Mouse (Mus musculus): Measurements from ENCODE around the gene Rtl6.

Rtl6 gene

DNA sequence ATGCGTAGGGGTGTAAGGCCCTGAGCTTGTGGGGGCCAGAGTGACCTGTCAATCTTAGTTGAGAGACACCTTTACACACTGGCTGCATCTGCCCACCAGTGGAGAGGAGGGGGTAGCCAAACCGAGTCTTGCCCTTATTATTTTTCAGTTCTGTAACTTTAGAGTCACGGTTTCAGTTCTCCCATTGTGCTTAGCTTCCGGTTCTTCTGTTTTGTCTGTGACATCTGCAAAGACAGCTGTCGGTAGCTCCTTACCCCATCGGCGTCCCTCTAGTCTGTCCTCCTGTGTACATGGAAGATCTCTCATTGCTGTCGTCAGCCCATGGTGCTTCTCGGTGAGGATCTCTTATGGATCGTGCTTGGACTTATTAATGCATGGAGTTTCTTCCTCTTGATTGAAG, 20.5 kb downstream of the Rtl6 start:
- no peak for DNase-seq (ENCODE audit: low read depth)

DNA sequence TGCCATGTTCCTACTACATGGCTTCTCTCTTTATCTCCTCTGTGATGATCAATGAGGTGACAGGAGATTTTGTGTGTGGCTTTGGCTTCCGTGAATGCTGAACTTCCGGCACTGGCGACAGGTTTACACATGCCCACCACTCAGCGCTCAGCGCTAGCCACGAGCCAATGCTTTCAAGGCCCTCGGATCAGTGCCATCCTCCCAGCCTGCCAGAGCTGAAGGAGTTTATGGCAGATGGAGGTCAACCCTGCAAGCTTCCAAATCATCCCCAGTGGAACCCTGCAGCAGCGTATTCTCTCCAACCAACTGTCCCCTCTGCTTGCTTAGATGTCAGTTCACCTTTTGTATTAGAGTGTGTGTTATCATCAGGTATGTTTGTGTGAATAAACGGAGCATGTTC, 21.0 kb downstream of the Rtl6 start:
- DNase-seq (ENCODE audit: low read depth) = no peak

DNA sequence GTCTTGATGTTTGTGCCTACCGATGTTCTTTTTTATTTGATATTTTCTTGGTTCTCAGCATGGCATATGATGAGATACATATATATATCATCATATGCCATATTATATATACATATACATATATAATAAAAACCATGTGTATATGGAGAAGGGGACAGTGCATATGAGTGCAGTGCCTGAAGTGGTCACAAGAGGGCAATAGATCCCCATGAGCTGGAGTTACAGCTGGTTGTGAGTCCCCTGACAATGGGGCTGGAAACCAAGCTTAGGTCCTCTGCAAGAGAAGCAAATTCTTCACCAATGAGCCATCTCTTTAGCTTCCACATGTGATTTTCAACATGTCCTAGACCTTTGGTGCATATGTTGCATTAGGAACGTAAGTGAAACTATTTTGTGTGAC, 21.7 kb downstream of the Rtl6 start:
- DNase-seq (ENCODE audit: low read depth) = peak; percentile 50

DNA sequence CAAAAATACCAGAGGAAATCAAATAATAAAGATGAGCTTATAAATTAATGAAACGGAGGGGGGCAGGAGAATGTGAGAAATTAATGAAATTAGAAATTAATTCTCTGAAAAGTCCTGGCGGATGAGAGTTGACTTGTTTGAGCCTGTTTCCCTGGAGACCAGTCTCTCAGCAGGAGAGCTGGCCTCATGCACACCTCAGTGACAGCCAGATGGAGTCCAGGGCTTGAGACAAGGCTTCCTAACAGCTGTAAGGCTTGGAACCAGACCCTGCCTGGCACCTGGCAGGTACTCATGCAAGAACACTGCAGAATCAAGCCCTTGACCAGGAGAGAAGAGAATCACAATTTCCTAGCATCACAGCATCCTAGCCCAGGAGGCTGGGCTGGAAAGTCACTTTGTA, 25.4 kb downstream of the Rtl6 start:
- DNase-seq (ENCODE audit: low read depth) = no peak

DNA sequence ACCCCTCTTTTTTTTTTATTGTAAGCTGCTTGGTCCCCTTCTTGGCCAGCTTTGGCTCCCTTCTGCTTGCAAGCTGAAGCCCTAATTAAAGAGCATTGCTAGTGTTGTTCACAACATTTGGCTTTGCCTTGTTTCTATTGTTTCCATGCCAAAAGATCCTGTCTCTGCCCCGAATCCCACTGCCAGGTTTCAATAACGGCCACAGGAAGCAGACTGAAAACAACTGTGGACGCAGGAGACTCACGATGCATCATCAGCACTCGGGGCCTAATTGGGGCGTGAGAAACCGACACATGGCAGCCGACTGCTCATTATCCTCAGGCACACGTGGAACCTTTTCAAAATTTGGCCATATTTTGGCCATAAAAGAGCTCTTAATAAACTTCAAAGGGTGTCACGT, 26.1 kb downstream of the Rtl6 start:
- DNase-seq (ENCODE audit: low read depth) = no peak

DNA sequence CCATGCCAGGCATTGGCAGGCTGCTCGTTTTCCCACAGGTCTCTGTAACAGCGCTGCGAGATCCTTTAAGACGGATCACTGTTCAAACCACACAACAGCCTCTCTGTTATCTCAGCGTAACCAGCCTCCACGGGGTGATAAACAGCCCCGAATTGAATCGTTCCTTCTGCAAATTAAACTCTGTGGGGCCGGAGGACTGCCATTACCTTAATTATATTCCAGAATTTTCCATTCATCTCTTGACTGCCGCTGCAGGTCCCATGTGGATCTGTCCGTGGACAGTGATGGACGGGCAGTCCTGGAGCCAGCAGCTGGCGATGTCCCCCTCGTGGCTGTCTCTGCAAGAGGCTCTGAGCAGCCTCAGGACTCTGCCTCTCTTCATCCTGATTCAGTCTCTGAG, 30.7 kb downstream of the Rtl6 start:
- DNase-seq (ENCODE audit: low read depth) = no peak

DNA sequence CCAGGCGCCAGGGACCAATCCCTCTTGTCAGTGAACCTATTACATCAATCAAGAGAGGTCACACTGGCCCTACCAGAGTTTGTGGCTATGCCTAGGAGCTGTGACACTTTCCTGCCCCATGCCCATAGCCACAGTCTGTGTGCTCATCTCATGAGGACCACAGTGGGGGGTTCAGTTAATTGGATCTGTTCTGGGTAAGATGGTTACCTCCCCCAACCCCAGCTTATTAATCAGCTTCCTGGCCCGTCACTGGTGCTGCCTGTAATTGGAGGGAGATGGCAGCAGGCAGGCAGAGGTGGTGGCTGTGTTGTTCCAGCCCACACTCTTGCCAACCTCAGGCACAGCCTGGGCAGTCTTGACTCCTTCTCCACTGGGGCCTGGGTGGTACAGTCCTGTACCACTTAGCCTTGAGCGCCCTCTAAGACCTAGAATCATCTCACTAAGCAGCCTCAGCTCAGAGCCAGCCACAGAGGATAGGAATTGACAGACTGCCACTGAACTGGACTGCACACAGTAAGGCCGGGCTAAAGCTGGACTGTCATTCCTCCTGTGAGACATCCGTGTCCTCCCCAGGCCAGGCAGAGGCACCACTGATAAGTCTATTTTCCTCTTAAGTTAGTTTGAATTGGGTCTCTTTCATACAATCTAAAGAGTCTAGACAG, 32.3 kb downstream of the Rtl6 start:
- no peak for DNase-seq (ENCODE audit: low read depth)

DNA sequence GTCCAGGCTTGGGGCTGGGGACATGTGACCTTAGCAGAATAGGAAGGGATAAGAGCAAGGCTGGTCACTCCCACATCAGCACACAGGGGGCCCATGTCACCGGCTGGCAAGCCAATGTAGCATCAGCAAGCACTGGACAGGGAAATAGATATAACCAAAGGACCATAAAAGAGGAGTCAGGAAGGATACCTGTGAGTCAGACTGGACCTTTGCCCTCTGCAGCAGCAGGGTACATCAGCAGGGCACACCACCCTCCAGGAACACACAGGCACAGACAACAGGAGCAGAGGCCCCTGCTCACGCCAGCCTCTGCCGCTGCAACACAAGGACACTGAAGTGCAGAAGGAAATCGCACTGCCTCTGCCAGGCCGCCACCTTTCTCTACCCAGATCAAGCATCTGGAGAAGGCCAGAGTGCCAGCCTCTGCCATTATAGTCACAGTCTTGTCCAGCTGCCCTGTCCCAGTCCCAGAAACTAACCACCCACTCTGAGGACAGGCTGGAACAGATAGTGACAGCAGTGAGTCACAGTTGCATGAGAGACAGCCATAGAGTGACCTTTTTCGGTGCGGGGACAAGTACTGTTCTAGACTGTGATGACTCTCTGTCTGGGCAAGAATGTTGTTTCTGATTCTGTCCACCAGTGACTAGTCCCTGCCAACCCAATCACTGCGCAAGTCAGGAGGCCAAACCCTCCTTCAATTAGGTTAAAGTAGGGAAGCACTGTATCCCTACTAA, 34.5 kb downstream of the Rtl6 start:
- DNase-seq (ENCODE audit: low read depth) = no peak

DNA sequence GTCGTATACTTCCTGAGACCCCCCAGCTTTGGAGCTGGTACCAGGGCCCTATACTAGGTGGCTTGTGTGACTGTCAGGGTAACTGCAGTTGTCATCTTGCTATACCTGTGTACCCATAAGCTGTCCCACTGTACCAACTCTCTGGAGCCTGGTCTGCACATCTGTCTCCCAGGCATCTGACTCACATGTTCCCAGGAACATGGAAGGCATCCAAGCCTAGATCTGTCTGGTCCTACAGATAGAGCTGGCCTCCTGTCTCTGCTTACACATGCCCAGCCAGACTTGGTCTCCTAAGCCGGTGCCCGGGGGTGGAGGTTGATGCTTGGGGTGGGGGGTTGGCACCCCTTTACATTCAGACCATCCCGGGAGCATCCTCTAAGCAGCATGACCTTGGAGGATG, 36.1 kb downstream of the Rtl6 start:
- DNase-seq (ENCODE audit: low read depth) = no peak

DNA sequence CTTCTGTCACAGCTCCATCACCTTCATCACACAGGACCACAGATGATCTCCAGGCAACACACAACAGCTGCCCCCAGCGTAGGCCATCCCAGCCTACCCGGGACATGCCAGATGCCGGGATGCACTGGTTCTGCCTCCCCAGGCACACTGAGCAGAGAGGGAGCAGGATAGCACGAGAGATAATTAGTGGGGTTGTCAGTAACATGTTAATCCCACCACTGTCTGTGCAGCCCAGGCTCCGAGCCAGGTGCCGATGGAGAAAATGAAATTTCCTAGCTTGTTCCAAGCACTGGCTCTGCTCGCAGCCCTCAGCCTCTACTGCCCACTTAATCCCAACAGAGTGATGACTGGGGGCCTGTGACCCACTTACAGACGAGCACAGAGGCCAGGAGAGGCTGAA, 39.1 kb downstream of the Rtl6 start:
- no peak for DNase-seq (ENCODE audit: low read depth)

DNA sequence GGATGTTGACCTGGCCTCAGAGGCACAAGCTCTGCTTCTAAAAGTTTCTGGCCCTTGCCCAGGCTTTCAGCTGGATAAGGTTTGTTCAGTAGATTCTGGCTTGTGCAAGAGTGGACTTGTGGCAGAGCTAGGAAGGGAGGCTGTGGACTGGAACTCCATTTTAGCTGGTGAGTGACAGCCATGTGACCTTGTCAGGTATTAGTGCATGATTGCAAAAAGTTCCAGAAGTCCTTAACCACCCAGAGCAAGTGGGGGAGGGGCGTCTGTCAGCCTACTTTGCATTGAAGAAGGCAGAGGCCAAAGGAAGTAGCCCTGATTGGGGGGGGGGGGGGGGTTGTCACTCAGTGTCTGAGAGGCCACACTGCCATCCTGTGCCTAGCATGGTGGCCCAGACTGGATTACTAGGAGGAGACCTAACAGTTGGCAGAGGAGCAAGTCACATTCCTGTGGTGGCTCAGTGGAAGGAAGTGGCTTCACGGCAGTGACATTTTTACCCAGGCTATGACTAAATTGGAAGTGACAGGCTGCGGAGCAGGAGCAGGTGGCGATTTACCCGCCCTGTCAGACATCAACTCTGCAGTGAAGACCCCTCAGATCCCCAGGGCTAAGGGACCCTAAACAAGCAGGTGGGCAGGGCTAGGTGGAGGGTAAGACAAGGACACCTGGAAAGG, 44.9 kb downstream of the Rtl6 start:
- no peak for DNase-seq (ENCODE audit: low read depth)

DNA sequence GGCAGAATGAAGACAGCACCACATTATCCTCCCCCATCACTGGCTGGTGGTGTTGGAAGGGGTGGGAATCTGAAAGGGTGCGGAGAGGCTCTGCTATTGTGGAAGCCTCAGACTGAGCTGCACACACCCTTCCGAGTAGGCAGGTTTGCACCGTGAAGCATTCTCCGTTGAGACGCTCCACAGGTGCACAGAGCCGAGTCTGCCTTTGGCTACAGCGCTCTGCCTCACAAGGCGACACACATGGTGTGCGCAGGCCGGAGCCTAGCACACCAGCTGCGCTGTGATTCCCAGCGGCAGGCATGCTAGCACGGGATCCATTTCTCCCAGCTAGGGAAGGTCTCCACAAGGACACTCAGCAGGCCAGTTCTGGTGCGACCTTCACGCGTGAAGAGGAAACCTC, 47.6 kb downstream of the Rtl6 start:
- DNase-seq (ENCODE audit: low read depth) = no peak

DNA sequence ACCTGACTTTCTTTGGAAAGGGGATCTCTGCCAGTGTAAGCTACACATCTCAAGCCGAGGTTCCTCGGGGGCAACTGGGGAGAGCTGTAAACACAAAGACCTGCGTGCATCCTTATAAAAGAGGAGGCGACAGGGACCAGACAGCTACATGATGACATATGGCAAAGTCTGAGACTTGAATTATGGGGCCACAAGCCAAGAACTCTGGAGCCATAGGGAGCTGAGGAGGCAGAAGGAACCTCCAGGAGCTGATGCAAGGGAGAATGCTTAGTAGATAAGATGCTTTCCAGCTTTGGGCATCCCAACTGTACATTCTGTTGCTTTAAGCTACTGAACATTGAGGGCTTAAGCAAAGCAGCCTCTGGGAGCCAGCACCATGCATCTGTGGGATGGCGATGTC, 48.5 kb downstream of the Rtl6 start:
- no peak for DNase-seq (ENCODE audit: low read depth)

DNA sequence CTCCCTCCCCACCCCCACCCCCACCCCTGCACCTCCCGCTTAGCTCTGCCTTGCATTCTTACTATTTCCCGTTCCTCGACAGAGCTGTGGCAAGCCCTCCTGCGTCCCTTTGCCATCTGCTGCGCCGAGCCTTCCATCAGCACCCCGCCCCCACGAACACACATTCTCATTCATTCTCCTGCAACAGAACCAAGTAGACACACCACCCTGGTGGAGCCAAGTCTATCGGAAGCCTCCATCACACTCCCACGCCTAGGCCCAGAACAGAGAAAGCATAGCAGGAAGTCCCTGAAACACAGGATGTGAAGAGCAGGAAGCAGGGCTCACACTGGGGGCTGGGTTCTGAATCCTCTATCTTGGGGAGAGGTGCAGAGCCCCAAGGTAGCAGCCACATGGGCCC, 51.6 kb downstream of the Rtl6 start:
- no peak for DNase-seq (ENCODE audit: low read depth)

DNA sequence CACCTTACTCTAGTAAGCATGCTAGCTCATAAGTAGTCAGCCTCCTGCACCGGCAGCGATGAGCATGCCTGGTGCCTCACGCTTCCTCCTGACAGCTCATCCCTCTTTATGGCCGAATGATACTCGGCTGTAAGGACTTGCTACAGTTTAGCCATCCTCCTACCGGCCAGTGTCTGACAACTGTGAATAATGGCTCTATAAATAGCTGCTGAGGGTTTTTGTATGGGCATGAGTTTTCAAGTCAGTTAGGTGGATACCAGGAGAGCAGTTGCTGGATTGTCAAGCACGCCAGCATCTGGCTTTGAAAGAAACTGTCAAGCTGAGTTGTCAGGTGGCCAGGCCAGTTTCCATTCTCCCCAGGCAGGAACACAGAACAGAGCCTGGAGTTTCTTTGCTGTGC, 52.7 kb downstream of the Rtl6 start:
- no peak for DNase-seq (ENCODE audit: low read depth)

All from naive thymus-derived CD4-positive, alpha-beta T cell, adult 2 months (primary cell).